Mouse (Mus musculus): ENCODE results near the gene Ccdc13.

GRCm38 (mm10) chr9:121842914-121843313 lies 3.7 kb upstream of the Ccdc13 start:
- TF ChIP-seq CTCF (conservative IDR thresholded peaks at IDR 0.05; ENCODE audit: insufficient read depth, insufficient read length, low read depth, low read length) (0 out of 2 replicates have a peak, but pooled peaks have one; percentile 12), POLR2A (IDR thresholded peaks at IDR 0.05; ENCODE audit: low read depth, low read length) (no peak)

All from kidney, adult 2 months (tissue).